Mouse (Mus musculus): ENCODE measurements around the gene Cdk7.

GRCm38 (mm10) chr13:100724051-100724754, 6.5 kb downstream of the Cdk7 start:
- TF ChIP-seq CTCF (IDR thresholded peaks at IDR 0.05) = no peak
- TF ChIP-seq POLR2A (IDR thresholded peaks at IDR 0.05; ENCODE audit: insufficient read depth, low read depth, low read length) = no peak
- no peak for TF ChIP-seq EP300 (IDR thresholded peaks at IDR 0.05; ENCODE audit: insufficient read depth, low read depth, low read length)

Measured in heart, adult 2 months (tissue).